Mouse (Mus musculus): ENCODE data around the gene Gm20388. TPM values are rescaled to one million over a fixed set of nuclear protein-coding genes. Genes with fewer than 3 reads are reported as not detected.

Gm20388 gene
- polyA plus RNA-seq, 1 experiment, result 23.9 TPM

DNA sequence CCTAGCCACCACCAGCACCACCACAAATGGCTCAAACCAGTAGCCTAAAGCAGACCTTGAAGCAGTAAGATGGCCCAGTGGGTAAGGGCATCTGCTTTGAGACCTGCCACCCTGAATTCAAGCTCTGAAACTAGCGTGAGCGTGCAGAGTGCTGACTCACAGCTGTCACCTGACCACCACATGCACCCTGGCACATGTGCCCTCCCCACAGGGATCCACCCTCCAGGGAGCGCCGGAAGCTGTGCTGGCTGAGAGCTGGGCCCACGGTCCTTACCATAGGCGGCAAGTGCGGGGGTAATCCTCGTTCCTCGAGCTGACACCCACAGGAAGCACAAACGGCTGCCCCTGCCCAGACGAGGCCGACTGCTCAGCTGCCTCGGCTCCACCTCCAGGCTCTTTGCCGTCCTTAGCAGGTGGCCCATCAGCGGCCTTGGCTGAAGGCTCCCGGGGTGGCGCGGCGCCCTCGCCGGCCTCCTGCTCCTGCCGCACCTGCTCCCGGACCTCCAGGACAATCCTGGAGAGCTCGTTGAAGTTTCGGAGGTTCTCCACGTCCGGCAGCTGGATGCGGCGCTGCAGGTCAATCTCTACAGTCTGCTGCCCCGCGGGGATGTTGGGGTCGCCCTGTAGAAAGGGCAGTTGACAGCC, 1643.3 kb downstream of the Gm20388 start:
- Histone ChIP-seq H3K27ac (ENCODE audit: insufficient read depth, low read length) (no peak overlapping the region), H3K4me1 (ENCODE audit: control insufficient read depth, insufficient read depth, low read length) (no peaks in the 10 kb centered on the region), H3K4me3 (ENCODE audit: insufficient read depth, low read length) (no peak overlapping the region)
- TF ChIP-seq CTCF (IDR thresholded peaks at IDR 0.05; ENCODE audit: extremely low read depth, insufficient read depth, low read length) (no peak), POLR2A (IDR thresholded peaks at IDR 0.05; ENCODE audit: extremely low read depth, insufficient read depth, low read length) (no peak)

- Histone ChIP-seq H3K4me1 (ENCODE audit: control insufficient read depth, insufficient read depth, low read length) (no peaks in the 10 kb centered on the region; the same call in 1 of the 2 replicates), H3K27ac (ENCODE audit: insufficient read depth, low read length) (no peak overlapping the region), H3K4me3 (ENCODE audit: insufficient read depth, low read length) (no peak overlapping the region)
- TF ChIP-seq CTCF (IDR thresholded peaks at IDR 0.05; ENCODE audit: extremely low read depth, insufficient read depth, low read length) (no peak), POLR2A (IDR thresholded peaks at IDR 0.05; ENCODE audit: extremely low read depth, insufficient read depth, low read length) (no peak)
These were observed 1647.1 kb downstream of the Gm20388 start for GRCm38 (mm10) chr8:121557746-121558145.

DNA sequence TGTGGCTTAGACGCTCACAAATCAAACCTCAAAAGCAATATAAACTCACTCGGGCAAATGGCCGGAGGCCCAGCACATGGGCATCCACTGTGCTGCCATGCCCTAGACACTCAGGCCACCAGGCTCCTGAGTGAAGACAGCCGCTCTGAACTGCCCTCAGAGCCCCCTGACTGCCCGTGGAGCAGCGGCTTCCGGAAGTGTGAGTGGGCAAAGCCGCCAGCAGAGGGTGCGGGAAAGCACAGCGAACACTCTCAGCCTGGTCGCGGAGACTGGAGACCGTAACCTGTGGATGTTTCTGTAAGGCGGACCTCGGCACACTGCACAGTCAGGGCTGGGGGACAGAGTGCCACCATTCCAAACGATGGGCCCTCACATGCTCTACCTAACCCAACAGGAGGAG, 1647.9 kb downstream of the Gm20388 start:
- no peak for TF ChIP-seq POLR2A (IDR thresholded peaks at IDR 0.05; ENCODE audit: extremely low read depth, insufficient read depth, low read length)
- H3K27ac ChIP-seq (ENCODE audit: insufficient read depth, low read length), result no peak overlapping the region
- H3K4me3 ChIP-seq (ENCODE audit: insufficient read depth, low read length), result no peak overlapping the region
- H3K4me1 ChIP-seq (ENCODE audit: control insufficient read depth, insufficient read depth, low read length), result peaks cover 1% of the 10 kb centered on the region; the same call in 1 of the 2 replicates

DNA sequence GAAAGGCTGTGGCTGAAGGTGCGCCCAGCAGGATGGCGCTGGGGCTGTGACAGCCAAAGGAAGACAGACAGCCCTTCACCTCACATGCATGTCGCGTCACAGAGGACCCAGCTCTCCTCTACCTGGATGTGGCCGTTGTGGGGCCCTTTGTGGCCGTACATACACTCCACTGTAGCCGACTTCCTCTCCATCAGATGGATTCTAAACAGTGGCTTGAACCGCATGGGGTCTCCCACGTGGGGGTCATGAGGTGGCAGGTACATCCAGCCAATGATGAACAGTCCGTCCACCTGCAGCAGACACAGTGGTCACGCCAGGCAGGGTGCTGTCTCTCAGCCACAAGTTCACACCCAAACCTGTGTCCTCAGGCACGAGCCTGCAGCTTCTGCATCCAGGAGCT, 1649.2 kb downstream of the Gm20388 start:
- Histone ChIP-seq H3K4me3 (ENCODE audit: insufficient read depth, low read length) (no peak overlapping the region), H3K27ac (ENCODE audit: insufficient read depth, low read length) (no peak overlapping the region), H3K4me1 (ENCODE audit: control insufficient read depth, insufficient read depth, low read length) (peaks cover 1% of the 10 kb centered on the region; the same call in 1 of the 2 replicates)
- TF ChIP-seq POLR2A (IDR thresholded peaks at IDR 0.05; ENCODE audit: extremely low read depth, insufficient read depth, low read length), result no peak
- TF ChIP-seq CTCF (IDR thresholded peaks at IDR 0.05; ENCODE audit: extremely low read depth, insufficient read depth, low read length), result no peak

- Histone ChIP-seq H3K4me1 (ENCODE audit: control insufficient read depth, insufficient read depth, low read length) (peaks cover 1% of the 10 kb centered on the region; the same call in 1 of the 2 replicates), H3K4me3 (ENCODE audit: insufficient read depth, low read length) (no peak overlapping the region), H3K27ac (ENCODE audit: insufficient read depth, low read length) (no peak overlapping the region)
- no peak for TF ChIP-seq CTCF (IDR thresholded peaks at IDR 0.05; ENCODE audit: extremely low read depth, insufficient read depth, low read length)
- no peak for TF ChIP-seq POLR2A (IDR thresholded peaks at IDR 0.05; ENCODE audit: extremely low read depth, insufficient read depth, low read length)
These were observed 1649.9 kb downstream of the Gm20388 start for GRCm38 (mm10) chr8:121560432-121561100.

GRCm38 (mm10) chr8:121561636-121562345, 1651.2 kb downstream of the Gm20388 start:
- Histone ChIP-seq H3K27ac (ENCODE audit: insufficient read depth, low read length) (0 out of 2 replicates have a peak overlapping the region, but pooled peaks have one; percentile 6), H3K4me1 (ENCODE audit: control insufficient read depth, insufficient read depth, low read length) (peaks cover 1% of the 10 kb centered on the region; the same call in 1 of the 2 replicates), H3K4me3 (ENCODE audit: insufficient read depth, low read length) (no peak overlapping the region)
- TF ChIP-seq POLR2A (IDR thresholded peaks at IDR 0.05; ENCODE audit: extremely low read depth, insufficient read depth, low read length), result no peak
- no peak for TF ChIP-seq CTCF (IDR thresholded peaks at IDR 0.05; ENCODE audit: extremely low read depth, insufficient read depth, low read length)

GRCm38 (mm10) chr8:121562941-121563351, 1652.3 kb downstream of the Gm20388 start:
- Histone ChIP-seq H3K27ac (ENCODE audit: insufficient read depth, low read length) (0 out of 2 replicates have a peak overlapping the region, but pooled peaks have one; percentile 6), H3K4me3 (ENCODE audit: insufficient read depth, low read length) (no peak overlapping the region), H3K4me1 (ENCODE audit: control insufficient read depth, insufficient read depth, low read length) (peaks cover 1% of the 10 kb centered on the region; the same call in 1 of the 2 replicates)
- no peak for TF ChIP-seq CTCF (IDR thresholded peaks at IDR 0.05; ENCODE audit: extremely low read depth, insufficient read depth, low read length)
- TF ChIP-seq POLR2A (IDR thresholded peaks at IDR 0.05; ENCODE audit: extremely low read depth, insufficient read depth, low read length), result no peak

DNA sequence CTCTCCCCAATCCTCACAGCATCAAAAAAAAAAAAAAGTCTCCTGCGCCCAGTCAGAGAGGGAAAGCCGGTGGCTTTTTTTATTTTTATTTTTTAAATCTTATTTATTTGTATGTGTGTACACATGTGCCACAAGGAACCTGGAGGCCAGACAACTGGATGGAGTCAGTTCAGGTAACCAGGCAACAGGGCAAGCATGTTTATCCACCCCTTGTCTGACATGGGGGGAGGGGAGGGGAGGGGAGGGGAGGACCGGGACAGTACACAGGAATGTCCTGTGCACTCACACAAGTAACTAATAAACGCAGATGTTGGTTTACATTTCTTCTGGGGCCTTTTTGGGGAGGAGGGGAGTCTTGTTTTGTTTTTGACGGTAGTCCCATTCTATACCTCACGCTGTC, 1653.1 kb downstream of the Gm20388 start:
- peaks cover 1% of the 10 kb centered on the region; the same call in 1 of the 2 replicates for H3K4me1 ChIP-seq (ENCODE audit: control insufficient read depth, insufficient read depth, low read length)
- TF ChIP-seq CTCF (IDR thresholded peaks at IDR 0.05; ENCODE audit: extremely low read depth, insufficient read depth, low read length) (no peak), POLR2A (IDR thresholded peaks at IDR 0.05; ENCODE audit: extremely low read depth, insufficient read depth, low read length) (no peak)
- H3K27ac ChIP-seq (ENCODE audit: insufficient read depth, low read length), result no peak overlapping the region
- no peak overlapping the region for H3K4me3 ChIP-seq (ENCODE audit: insufficient read depth, low read length)

DNA sequence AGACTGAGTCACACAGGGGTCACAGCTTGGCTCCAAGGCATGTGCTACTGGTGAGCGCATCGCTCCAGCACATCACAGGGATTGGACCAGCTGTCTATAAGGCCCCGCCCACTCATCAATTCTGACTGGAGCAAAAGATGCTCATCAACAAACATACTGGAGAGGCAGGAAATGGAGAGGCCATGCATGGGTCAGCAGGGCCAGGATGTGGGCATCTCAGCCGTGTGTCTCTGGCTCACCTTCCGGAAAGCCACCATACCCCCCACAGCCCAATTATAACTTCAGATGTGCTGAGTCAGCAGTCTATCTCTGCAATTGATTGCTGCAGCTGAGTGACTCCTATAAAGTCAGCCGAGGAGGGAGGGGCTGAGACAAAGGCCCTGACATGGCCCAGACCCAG, 1657.7 kb downstream of the Gm20388 start:
- TF ChIP-seq POLR2A (IDR thresholded peaks at IDR 0.05; ENCODE audit: extremely low read depth, insufficient read depth, low read length), result no peak
- no peak for TF ChIP-seq CTCF (IDR thresholded peaks at IDR 0.05; ENCODE audit: extremely low read depth, insufficient read depth, low read length)
- Histone ChIP-seq H3K27ac (ENCODE audit: insufficient read depth, low read length) (no peak overlapping the region), H3K4me1 (ENCODE audit: control insufficient read depth, insufficient read depth, low read length) (peaks cover 3% of the 10 kb centered on the region), H3K4me3 (ENCODE audit: insufficient read depth, low read length) (no peak overlapping the region)

All from cortical plate, adult 2 months (tissue).